Mouse (Mus musculus) fat pad, adult 2 months (tissue): ENCODE data around the gene Clmp.
A peak's percentile ranks its signal among the peaks of the same experiment; 100 is the strongest.

Experiments
- DNase-seq: peaks from one replicate; pipeline ENCODE4 v3.0.0-alpha.2; 2011; ENCODE audit warnings: low read depth, low spot score; ENCODE audit errors: extremely low read depth

Gene Clmp

DNA sequence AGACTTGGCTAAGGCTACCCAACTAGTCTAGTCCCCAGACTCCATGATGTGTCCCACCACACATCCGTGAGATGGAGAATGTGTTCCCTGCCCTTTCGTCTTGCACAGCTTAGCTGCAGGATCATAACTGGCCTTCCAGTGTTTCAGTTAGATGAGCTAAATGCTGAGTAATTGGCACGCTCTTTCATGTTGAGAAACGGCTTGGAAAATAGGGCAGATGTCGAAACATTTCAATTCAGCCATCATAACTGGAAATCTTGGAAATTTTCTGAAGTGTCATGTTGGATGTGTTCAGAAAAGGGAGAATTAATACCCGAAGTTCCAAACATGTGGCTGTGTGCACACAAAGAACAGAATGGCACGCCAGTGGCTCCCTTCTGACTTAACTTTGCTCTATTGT lies 4.7 kb downstream of the Clmp start:
- DNase-seq = peak; percentile 57

DNA sequence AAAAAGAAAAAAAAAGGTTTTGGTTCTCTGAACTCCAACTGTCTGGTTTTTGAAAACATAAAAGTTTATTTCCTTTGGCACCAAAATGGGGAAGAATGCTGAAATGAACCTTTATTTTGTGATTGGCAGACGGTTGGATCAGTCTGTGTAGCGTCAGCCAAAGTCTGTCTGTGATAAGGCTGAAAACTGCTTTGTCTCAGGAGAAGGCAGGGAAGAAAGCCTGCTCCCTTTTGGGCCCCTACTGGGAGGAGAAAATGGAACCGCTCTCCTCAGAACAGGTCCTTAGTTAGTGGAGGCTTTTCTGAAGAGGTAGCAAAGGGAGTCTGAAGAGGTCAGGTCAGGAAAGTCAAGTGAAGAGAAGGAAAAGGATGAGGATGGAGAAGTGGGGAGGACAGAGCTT lies 7.3 kb downstream of the Clmp start:
- no peak for DNase-seq

DNA sequence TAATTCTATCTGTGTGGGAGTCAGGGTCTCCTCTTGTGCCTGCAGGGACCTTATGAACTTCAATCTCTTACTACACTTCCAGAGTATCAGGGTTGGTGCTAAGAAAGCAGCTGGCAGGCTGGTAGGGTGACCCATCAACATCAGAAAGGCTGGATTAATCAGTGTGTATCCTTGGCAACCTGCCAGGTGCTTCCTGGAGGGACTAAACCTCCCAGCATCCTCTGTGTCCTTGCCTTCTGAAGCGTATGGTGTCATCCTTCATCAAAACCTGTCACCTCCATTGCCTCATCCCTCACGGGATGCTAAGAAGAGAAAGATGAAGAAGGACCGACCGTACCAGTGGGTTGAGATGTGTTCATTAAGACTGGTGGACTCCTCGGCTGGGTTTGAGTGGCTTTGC lies 8.0 kb downstream of the Clmp start:
- no peak for DNase-seq

DNA sequence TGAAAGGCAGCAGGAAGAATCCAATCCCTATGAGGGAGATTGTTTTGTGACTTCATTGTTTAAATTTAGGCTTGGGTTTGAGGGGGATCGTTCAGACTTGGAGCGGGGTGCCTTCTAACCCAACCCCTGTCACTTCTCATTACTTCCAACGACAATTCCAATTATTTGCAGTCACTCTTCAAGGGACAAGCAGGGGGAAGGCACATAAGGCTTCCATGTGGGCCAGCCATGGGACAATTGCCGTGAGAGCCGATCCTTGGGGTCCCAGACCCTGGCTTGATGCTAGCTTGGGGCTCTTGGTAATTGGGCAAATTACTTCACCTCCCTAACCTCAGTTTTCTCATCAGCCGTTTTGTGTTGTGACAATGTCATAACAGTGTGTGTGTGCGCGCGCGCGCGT lies 8.5 kb downstream of the Clmp start:
- DNase-seq = no peak

DNA sequence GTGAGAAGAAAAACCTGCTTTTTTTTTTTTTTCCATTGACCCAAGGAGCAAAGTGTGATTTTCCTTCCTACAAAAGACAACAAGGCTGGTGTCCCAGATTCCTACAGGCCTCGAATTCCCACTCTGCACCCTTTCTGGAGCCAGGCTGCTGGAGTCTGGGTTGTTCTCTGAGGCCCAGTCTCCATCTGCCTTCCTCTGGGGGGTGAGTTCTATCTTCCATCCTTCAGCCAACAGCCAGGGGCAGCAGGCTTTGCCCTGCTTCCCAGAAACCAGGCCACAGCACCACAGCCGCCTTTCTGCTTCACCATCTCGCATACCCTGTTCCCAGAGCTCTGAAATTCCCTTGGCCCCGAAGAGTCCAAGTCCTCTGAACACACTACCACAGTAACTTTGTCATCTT lies 10.3 kb downstream of the Clmp start:
- DNase-seq = no peak

DNA sequence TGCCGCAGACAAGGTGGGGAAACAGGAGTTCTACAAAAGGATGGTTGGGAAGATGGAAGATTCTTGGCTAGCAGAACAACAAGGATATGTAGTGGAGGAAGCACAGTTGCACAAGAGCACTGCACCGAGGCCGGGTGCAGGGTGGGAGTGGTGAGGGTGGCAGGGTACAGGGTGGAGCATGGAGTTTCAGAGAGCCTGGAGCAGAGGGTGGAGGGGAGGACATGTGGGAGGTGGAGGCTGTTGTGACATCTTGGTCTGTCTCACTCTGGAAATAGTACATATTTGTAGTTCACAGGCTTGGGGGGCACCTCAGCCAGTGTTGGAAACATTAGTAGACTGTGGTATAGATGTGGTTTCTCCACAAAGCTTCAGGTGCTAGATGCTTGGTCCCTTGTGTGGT lies 13.4 kb downstream of the Clmp start:
- DNase-seq = no peak

DNA sequence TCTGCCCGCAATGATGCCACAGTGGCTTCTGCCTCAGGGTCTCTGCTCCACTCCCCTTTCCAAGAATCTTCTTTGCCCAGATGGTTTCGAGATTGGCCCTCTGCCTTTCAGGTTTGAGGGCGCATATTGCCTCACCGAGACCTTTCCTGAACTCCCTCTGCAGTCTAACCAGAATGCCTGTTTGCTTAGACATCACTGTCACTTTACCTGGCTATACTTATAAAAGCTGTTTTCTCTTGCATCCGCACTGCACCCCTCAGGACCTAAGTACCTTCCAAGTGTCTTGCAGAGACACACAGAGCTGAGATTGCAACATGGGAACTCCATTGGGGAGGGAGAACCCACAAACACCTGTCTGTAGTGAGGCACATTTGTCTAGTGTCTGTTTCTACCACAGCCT lies 14.5 kb downstream of the Clmp start:
- peak; percentile 81 for DNase-seq

DNA sequence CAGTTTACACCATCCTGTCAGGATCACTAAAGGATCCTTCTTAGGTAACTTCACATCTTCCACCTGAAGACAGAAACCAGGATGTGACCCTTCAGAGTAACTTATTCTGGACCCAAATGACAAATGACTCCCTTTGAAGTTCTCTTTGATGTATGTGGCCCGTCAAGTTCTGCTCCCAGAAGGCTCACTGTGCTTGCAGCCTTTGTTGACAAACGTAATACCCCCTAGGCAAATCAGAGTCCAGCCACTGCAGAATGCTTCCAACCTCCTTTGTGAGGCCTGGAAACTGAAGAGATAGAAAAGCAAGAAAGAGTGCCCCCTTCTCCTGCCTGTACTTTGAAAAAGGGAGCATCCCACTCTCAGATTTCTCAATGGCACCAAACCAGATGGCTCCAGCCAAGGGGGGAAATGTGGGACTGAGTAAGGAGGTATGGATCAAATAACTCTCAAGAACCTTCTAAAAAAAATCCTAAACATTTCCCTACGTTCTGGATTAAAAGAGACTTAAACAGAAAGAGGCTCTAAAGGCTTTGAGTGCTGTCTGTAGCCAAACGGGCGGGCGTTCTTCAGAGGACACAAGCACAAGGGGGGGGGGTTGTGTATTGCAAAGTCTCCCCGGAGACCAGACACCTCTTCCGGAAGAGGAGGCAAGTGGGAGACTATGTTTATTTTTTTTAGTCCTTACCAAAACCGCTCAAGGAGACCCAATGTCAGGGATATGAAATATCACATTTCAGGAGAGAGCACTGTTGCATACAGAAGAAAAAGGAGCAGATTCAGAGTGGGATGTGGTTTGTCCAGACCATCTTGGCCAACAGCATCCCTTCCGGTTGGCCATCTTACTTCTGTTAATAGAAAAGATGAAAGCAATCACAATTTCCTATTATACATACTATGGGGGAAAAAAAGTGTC lies 18.9 kb downstream of the Clmp start:
- DNase-seq = no peak

DNA sequence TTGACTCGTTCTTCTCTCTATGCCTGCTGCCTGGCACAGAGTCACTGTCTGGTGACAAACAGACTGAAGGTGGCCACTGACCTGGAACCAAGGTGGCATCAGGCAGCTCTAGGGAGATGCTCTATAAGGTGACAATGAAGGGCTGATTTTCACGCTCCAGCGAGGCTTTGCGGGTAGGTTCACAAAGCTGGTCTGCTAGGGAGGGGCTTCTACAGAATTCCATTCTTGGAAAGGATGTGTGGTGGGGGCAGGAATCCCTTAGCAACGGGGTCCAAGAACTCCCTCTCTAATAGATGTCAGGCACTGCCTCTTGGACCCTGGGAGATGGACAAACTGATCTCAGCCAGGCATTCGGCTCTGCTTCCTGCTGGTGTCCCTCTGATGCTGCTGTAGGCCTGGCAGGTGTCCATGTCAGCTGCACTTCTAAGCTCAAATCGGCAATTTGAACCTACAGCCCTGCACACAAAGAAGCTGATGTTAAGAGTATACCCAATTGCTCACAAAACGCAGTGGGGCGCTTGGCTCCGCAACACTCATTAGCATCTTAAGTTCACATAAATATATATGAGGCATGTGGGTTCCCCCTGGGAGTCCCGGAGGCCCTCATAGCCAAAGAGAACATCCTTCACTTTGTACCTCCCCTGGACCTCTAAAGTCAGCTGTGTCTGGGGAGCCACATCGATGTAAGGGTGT lies 22.8 kb downstream of the Clmp start:
- DNase-seq = no peak

DNA sequence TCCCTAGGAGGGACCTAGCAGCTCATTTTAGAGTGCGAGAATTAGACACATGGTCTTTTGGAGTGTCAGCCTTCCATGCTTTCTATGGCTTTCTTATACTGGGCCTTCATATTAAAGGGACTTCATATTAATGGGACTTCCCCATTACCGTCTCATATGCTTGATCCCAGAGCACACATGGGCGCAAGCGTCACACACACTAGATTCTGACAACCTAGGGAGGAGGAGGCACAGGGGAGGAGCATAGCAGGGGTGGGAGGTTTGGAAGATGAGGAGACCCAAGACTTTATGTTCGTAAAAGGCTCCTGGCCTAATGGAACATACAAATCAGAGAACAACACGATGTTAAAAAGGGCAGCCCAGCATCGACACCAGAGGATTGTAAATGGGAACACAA lies 23.4 kb downstream of the Clmp start:
- DNase-seq = no peak

DNA sequence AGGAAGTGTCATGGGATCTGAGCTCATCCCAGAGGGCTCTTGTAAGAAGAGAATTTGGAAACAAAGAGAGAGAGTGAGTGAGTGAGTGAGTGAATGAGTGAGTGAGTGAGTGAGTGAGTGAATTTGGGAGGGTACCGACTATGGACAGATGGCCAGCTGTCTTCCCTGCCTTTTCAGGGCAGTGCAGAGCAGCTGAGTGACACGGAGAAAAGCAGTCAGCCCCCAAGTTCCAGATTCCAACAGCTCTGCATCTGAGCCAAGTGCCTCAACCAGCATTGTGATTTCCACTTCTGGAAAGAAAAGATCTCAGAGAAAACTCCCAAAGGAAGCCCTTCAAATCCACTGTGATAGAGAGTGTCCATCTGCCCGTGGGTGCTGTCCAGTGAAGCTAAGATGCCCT lies 23.8 kb downstream of the Clmp start:
- DNase-seq = no peak

DNA sequence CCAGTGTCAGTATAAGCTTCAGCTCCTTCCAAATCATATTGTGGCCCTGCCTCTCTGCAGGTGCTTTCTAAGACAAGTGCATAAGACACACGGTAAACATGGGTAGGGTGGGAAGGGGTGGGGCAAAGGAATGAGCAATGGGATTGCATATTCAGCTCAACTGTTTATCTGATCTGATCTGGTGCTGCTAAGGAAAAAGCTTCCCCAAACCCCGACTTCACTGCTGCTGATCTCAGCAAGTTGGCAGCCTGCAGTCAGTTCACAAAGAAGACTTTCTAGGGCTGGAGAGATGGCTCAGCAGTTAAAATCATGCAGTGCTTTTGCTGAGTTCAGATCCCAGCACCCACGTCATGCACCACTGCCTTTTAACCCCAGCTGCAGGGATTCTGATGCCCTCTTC lies 24.2 kb downstream of the Clmp start:
- DNase-seq = no peak

DNA sequence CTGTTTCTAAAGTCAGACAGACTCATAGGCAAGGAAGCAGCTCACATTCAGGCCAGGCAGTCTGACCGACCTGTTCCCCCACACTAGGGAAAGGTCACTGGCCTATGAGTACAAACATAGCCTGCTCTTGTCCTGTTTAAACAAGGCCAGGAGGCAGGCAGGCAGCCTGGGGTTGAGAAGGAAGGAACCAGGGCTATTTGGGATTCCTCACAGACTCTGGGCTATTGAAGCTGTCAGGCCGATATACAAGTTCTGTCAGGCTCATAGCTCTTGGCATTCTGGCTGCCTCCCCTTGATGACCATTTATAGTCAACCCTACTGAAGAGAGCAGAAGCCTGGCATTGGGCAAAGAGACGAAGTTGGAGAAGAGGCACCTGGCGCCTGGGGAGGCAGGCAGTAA lies 25.9 kb downstream of the Clmp start:
- peak; percentile 67 for DNase-seq

DNA sequence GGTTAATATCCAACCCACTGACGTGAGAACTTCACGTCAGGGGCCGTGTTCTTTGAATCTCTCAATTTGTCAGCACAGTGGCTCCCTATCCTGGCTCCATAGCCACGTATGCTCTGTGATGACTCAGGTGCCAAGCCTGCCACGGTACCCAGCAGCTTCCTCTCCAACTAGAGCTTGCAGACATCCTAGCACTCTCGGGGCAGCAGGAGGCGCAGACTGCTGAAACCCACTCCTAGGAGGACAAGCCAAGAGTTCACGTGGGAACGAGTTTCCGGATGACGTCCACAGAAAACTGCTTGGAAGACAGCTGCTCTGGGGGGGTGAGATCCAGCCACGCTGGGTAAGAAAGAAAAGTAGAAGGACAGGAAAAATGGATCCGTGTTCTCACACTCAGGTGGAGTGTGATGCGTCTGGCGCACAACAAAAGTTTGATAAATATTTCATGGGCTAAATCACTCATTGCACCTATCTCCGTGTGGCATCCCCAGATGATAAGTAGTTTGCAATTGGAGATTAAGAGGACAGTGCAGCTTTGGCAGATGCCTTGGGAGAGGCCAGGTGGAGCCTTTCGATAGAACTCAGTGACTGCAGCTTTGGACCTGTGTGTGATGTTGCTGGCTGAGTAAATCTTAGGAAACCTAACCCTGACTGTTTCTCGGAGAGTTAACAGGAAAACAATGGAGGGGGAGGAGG lies 31.6 kb downstream of the Clmp start:
- DNase-seq = no peak

DNA sequence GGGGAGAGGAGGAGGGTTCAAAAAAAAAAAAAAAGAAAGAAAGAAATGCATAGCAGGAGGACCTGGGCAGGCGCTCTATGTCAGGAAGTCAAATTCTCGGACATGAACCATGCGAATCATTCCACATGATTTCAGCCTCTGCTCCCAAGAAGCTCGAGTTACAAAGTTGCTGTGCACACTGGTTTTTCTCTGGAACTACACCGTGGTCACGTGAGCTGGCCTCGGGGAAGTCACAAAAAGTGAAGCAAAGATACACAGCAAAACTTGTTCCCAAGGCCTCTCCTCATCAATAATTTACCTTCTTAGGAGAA lies 32.1 kb downstream of the Clmp start:
- DNase-seq = no peak

DNA sequence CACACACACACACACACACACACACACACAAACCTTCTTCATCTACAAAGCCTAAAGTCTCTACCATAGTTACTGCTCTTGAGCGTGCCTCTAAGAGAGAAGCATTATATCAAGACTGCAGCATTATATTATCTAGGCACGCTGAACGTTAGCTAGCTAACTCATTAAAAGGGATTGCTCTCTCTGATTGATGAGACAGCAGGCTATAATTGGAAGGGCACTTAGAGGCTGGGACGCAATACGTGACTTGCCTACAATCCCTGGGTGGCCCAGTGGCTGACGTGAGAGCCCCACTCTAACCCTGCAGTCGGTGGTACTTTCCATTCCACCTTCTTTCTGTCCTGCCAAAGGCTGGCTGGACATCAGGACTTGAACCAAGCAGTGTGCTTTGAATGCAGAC lies 35.1 kb downstream of the Clmp start:
- no peak for DNase-seq

DNA sequence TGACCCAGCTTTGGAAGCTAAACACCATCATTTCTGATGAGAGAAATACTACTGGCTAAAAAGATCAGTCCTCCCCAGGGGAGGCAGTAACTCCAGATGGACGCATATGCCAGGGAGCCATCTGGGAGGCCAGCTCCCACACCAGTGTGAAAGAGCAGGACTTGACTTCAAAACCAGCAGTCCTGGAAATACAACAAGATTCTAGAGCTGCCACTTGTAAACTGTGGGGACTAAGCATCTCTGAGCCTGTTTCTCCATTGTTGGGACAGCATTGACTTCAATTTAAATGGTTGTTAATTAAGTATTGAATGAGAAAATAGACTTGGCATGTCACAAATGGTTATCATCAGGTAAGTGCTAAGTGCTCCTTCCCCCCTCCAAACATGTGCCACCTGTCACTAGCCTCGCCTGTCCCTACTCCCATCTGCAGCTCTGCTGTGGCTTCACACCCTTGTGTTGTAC lies 37.6 kb downstream of the Clmp start:
- DNase-seq = no peak

DNA sequence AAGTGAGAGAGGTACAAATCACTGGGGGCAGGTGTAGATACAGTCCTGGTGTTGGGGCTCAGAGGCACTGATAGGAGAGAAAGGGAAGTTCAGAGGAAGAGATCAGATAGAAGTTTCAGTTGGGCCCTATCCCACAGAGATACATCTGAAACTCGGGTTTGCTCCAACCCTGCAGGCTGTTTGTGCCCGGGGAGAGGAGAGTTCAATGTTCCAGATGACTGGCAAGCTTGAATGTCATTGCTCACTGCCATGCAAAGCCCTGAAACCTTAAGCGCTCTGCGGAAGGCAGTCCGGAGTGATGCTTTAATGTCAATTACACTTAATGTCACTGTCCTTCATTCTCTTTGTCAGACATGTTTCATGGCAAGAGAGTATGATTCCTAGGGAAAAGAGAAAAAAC lies 39.2 kb downstream of the Clmp start:
- no peak for DNase-seq

DNA sequence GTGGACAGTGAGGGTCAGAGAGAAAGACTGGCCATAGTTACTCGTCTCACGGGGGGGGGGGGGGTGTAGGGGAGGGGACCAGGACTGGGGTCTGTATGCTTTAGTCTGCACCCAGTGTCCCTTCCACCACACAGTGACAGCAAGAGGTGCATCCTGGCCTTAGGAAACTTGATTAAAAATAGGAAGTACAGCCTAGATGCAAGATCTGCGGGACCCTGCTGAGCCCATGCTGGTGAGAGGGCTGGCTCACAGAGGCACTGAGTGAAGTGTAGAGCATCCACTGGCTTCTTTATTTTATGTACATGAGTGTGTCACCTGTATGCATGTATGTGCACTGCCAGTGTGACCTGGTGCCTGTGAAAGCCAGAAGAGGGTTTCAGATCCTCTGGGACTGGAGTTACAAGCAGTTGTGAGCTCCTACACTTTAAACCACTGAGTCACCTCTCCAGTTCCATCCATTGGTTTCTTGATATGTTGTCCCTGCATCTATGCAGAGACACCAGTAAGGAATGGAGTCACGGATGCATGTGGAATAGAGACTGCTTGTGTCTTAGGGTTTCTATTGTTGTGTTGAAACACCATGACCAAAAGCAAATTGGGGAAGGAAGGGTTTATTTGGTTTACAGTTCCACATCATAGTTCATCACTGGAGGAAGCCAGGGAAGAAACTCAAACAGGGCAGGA lies 41.5 kb downstream of the Clmp start:
- no peak for DNase-seq

DNA sequence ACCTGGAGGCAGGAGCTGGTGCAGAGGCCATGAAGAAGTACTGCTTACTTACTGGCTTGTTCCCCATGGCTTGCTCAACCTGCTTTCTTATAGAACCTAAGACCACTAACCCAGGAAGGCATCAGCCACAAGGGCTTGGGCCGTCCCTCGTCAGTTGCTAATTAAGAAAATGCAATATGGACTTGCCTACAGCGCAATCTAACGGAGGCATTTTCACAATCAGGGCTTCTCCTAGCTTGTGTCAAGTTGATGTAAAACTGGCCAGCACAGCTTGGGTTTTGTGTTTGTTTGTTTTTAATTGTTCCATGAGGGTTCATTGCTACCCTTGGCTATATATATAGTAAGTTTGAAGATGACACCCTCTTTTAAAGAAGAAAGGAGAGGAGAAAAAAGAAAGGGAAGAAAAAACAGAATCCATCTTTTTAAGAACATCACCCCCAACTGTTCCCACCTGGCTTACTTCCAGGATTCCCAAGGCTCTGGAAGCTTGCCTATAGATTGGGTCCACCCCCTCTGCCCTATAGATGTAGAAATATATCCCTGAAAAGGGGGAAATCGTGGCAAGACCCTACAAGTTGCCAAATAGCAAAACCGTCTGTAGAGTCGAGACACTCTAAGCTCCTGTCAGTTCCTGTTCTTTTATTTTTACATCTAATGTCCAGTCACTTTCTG lies 42.2 kb downstream of the Clmp start:
- DNase-seq = no peak

DNA sequence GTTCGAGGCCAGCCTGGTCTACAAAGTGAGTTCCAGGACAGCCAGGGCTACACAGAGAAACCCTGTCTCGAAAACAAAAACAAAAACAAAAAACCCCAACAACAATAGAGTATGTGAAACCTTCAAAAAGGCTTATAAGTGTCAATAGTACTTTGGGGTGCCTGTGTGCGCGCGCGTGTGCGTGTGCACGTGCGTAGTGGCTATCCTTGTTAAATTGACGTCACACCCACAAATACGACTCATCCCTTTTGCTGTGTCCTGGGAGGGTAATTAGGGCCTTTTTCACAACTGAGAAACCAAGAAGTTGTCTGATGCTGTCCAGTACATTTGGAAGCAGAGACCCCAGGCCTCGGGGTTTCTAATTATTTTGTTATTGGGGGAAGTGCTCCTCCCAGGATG lies 44.5 kb downstream of the Clmp start:
- DNase-seq = no peak
